Mouse (Mus musculus) limb, embryonic 14.5 days (tissue): ENCODE results near the gene Irf5. TPM values are rescaled to one million over a fixed set of nuclear protein-coding genes. Genes with fewer than 3 reads are reported as not detected.

Experiments used
- ATAC-seq: fragments of 200-750 bp; cut with Nextera tagmentation; 2 replicates; pipeline ENCODE4 v1.8.0; 2017; ENCODE audit warnings: low read depth, moderate number of reproducible peaks, moderate TSS enrichment; ENCODE audit not compliant: low FRiP score
- DNase-seq: peaks from one replicate; pipeline ENCODE4 v3.0.0-alpha.2; 2015; ENCODE audit warnings: low spot score
- H3K27ac ChIP-seq: fragments of 300-500 bp; sonication (generic); replicated peaks from 2 replicates; pipeline ENCODE4 v1.5.1; 2014; ENCODE audit warnings: low read depth, mild to moderate bottlenecking, low read length, moderate library complexity, mixed read lengths
- H3K27me3 ChIP-seq: fragments of 300-500 bp; sonication (generic); 2 replicates; pipeline ENCODE4 v1.6.1; 2014; ENCODE audit warnings: low read length, mixed read lengths; ENCODE audit not compliant: control insufficient read depth, insufficient read depth
- H3K36me3 ChIP-seq: fragments of 300-500 bp; sonication (generic); 2 replicates; pipeline ENCODE4 v1.6.1; 2014; ENCODE audit warnings: mild to moderate bottlenecking, low read length, moderate library complexity, mixed read lengths; ENCODE audit not compliant: control insufficient read depth, insufficient read depth
- H3K4me1 ChIP-seq: fragments of 300-500 bp; sonication (generic); 2 replicates; pipeline ENCODE4 v1.6.1; 2014; ENCODE audit warnings: antibody characterized with exemption, low read length, mixed read lengths; ENCODE audit not compliant: control insufficient read depth, insufficient read depth
- H3K4me2 ChIP-seq: fragments of 300-500 bp; sonication (generic); replicated peaks from 2 replicates; pipeline ENCODE4 v1.6.1; 2014; ENCODE audit warnings: low read depth, mild to moderate bottlenecking, low read length, moderate library complexity; ENCODE audit not compliant: severe bottlenecking
- H3K4me3 ChIP-seq: fragments of 300-500 bp; sonication (generic); replicated peaks from 2 replicates; pipeline ENCODE4 v1.5.1; 2014; ENCODE audit warnings: low read length
- H3K9ac ChIP-seq: fragments of 300-500 bp; sonication (generic); 2 replicates; pipeline ENCODE4 v1.6.1; 2014; ENCODE audit warnings: mild to moderate bottlenecking, low read depth, low read length, moderate library complexity; ENCODE audit not compliant: severe bottlenecking
- H3K9me3 ChIP-seq: fragments of 300-500 bp; sonication (generic); 2 replicates; pipeline ENCODE4 v1.6.1; 2016; ENCODE audit warnings: low read length; ENCODE audit not compliant: control insufficient read depth
- POLR2A ChIP-seq: fragments of 200-500 bp; IDR thresholded peaks from 2 replicates; pipeline ENCODE4 v1.8.0; 2012; ENCODE audit warnings: inconsistent platforms, mild to moderate bottlenecking, moderate library complexity, borderline replicate concordance; ENCODE audit not compliant: insufficient read depth, insufficient read length; ENCODE audit errors: extremely low read depth
- WGBS: fragments of 180-500 bp; shearing (Covaris S2); extraction: QIAGEN DNeasy Blood & Tissue Kit; methylation state at CpG from one replicate; pipeline ENCODE4 v1.1.7; 2014; 5-methylcytosine and 5-hydroxymethylcytosine counted together
- polyA plus RNA-seq, 2 experiments: library from polyadenylated mRNA; depleted of rRNA in 1 of 2; stranded (reverse) in 1 of 2; unstranded in 1 of 2; fragments of >200 nt; fragmentation: Nextera tagmentation in 1 of 2; extraction: Ambion mirVana in 1 of 2; gene quantifications; 2 replicates each; pipeline versions ENCODE4 v1.2.1 to v1.2.3; 2012 to 2014

Gene Irf5
- polyA plus RNA-seq, 2 experiments = 4.4 to 4.8 TPM

DNA sequence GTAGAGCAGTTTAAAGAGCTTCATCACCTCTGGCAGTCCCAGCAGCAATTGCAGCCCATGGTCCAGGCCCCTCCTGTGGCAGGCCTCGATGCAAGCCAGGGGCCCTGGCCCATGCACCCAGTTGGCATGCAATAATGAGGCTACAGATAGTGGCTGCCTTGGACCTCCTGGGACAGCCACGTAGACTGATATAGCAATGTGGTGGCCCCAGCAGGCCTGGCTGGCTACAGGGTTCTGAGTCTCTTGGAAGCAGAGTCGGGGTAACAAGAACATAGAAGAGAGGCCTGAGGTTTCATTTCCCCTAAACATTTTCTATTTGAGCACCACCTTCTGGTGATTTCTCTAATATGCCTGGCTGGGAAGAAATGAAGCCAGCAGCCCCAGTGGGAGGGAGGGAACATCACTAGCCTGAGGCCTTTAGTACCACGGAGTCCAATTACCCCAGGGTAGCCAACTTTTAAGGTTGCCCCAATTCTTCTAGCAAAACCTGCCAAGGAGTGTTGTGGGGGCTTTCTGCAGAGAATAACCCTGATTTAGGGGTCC lies 10.3 kb downstream of the Irf5 start:
- H3K36me3 ChIP-seq = peaks cover 21% of the 10 kb centered on the region
- no peaks in the 10 kb centered on the region for H3K9me3 ChIP-seq
- no peak for TF ChIP-seq POLR2A
- no peak overlapping the region for H3K4me3 ChIP-seq
- DNase-seq (no peak), ATAC-seq (no peak)
- H3K4me1 ChIP-seq = no peaks in the 10 kb centered on the region
- no peak overlapping the region for H3K9ac ChIP-seq
- H3K4me2 ChIP-seq = no peak overlapping the region
- WGBS = 55% methylated on average over 4 of the region's 4 CpGs
- no peaks in the 10 kb centered on the region for H3K27me3 ChIP-seq
- H3K27ac ChIP-seq = no peak overlapping the region

DNA sequence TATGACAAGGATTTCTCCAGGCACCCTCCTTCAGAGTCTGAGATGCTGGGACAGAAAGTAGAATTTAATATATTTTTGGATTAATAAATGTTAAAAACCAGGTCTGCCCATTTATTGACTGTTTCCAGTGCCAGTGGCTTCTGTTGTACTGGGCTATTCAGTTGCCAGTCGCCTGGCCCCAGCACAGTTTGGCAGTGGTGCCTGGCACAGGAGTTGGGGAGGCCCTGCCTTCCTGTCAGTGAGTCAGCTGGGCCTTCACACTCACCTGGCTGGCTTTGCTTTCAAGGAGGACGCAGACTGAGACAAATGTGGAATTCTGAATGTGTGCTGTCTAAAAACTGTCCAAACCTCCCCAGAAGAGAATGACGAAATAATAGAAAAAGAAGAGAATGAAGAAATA lies 10.8 kb downstream of the Irf5 start:
- DNase-seq (no peak), ATAC-seq (no peak)
- Histone ChIP-seq H3K9me3 (no peaks in the 10 kb centered on the region), H3K27me3 (no peaks in the 10 kb centered on the region), H3K4me3 (no peak overlapping the region), H3K4me1 (no peaks in the 10 kb centered on the region), H3K36me3 (peaks cover 26% of the 10 kb centered on the region), H3K9ac (no peak overlapping the region), H3K27ac (no peak overlapping the region), H3K4me2 (no peak overlapping the region)
- WGBS = 78% methylated on average over 3 of the region's 3 CpGs
- no peak for TF ChIP-seq POLR2A

DNA sequence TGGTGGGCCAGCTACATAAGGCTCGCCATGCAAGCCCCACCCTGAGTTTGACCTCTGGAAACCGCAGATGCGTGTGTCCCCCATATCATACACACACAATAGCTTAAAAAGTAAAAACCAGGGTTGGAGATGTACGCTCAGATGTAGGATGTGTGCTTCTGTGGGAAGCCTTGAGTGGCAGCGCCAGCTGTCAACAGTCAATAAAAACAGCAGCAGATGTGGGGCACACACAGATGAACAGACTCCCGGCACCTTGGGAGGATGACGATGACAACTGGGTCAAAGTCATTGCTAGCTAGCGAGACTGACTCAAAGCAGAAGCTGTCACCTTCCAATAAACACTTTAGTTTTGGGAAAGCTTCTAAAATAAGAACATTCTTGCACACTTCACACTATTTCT lies 13.1 kb downstream of the Irf5 start:
- no peak for TF ChIP-seq POLR2A
- H3K4me3 ChIP-seq = no peak overlapping the region
- ATAC-seq (peak; percentile 35; the same call in 1 of the 2 replicates), DNase-seq (peak; percentile 9)
- H3K9me3 ChIP-seq = no peaks in the 10 kb centered on the region
- no peak overlapping the region for H3K9ac ChIP-seq
- peaks cover 46% of the 10 kb centered on the region for H3K36me3 ChIP-seq
- H3K27me3 ChIP-seq = no peaks in the 10 kb centered on the region
- H3K4me2 ChIP-seq = no peak overlapping the region
- no peak overlapping the region for H3K27ac ChIP-seq
- H3K4me1 ChIP-seq = no peaks in the 10 kb centered on the region
- WGBS = 83% methylated on average over 8 of the region's 8 CpGs

DNA sequence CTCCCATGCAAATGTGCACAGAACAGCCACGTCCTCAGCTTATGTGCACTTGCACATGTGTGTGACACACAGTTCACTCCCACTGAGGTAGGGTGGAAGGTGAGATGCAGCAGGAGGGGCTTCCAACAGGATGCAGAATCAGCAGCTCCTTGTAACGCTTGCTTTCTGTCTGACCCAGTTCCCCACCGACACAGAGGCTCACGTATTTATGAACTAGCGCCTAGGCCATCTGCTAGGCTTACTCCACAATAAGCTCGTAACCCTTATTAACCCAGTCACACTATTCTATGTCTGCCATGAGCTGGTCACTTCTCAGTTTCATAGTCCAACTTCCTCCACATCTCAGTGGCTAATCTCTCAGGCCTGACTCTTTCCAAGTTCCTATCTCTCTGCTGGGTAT lies 13.8 kb downstream of the Irf5 start:
- peaks cover 52% of the 10 kb centered on the region for H3K36me3 ChIP-seq
- WGBS = 80% methylated on average over 6 of the region's 6 CpGs

DNA sequence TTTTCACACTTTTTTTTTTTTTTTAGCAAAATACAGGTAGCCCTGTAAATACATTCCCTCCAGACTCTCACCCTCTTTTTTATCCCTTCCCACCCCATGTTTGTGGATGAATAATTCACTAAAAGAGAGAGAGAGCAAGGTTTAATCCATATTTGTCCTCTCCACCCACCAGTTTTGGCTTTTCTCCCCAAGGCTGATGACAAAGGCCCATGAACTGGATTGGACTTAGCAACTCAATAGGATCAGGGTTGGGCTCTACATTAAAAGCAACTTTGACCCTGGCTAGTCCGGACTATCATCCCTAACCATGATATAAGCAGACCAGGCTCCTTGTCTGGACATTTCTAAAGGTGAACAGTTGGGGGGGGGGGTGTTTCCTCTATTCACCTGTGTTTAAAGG lies 14.5 kb downstream of the Irf5 start:
- no peak overlapping the region for H3K4me2 ChIP-seq
- no peak for DNase-seq
- H3K4me3 ChIP-seq = no peak overlapping the region
- no peak for ATAC-seq
- H3K27me3 ChIP-seq = no peaks in the 10 kb centered on the region
- TF ChIP-seq POLR2A = no peak
- peaks cover 59% of the 10 kb centered on the region for H3K36me3 ChIP-seq
- H3K4me1 ChIP-seq = no peaks in the 10 kb centered on the region
- H3K27ac ChIP-seq = no peak overlapping the region
- WGBS = 97% methylated on average over 1 of the region's 1 CpGs
- no peak overlapping the region for H3K9ac ChIP-seq
- H3K9me3 ChIP-seq = no peaks in the 10 kb centered on the region

More for the DNA sequence above, 13.8 kb downstream of the Irf5 start:
- ATAC-seq (no peak), DNase-seq (no peak)
- Histone ChIP-seq H3K27ac (no peak overlapping the region), H3K9me3 (no peaks in the 10 kb centered on the region), H3K4me3 (no peak overlapping the region), H3K9ac (no peak overlapping the region), H3K4me1 (no peaks in the 10 kb centered on the region), H3K4me2 (no peak overlapping the region), H3K27me3 (no peaks in the 10 kb centered on the region)
- no peak for TF ChIP-seq POLR2A

DNA sequence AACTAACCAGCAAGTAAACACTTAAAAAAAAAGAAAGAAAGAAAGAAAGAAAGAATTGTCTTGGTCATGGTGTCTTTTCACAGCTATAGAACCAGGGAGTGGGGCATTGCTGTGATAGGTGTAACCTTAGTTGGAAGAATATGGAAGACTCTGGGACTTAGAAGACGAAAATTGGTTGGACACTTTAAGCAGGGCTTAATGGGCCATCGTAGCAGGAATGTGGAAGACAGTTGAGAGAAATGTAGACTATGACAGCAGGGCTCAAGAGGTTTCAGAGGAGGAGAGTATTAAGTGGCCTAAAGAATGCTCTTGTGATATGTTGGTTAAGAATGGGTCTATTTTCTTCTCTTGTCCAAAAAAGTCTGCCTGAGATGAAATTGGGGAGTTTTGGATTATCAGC lies 19.2 kb downstream of the Irf5 start:
- H3K4me2 ChIP-seq = no peak overlapping the region
- no peak for TF ChIP-seq POLR2A
- H3K9ac ChIP-seq = no peak overlapping the region
- H3K27me3 ChIP-seq = no peaks in the 10 kb centered on the region
- H3K36me3 ChIP-seq = peaks cover 86% of the 10 kb centered on the region
- 97% methylated on average over 2 of the region's 2 CpGs for WGBS
- H3K9me3 ChIP-seq = no peaks in the 10 kb centered on the region
- H3K4me1 ChIP-seq = no peaks in the 10 kb centered on the region
- DNase-seq (no peak), ATAC-seq (no peak)
- no peak overlapping the region for H3K27ac ChIP-seq
- H3K4me3 ChIP-seq = no peak overlapping the region
